Mouse (Mus musculus) megakaryocyte-erythroid progenitor cell, adult 5-6 weeks (primary cell): ENCODE data around the gene Soga1. TPM values are rescaled to one million over a fixed set of nuclear protein-coding genes. Genes with fewer than 3 reads are reported as not detected.

ENCODE experiments used
- ATAC-seq: replicated peaks from 2 replicates; pipeline ENCODE4 v1.8.0; 2016; ENCODE audit warnings: mild to moderate bottlenecking, inconsistent platforms; ENCODE audit not compliant: severe bottlenecking, poor library complexity, low FRiP score, low TSS enrichment
- total RNA-seq, 2 experiments: library from RNA; stranded (forward) in 1 of 2; stranded (reverse) in 1 of 2; fragments of 200-1000, 215-1000 nt in 1 of 2; fragments of >200 nt in 1 of 2; fragmentation: Nextera tagmentation in 1 of 2; gene quantifications; 2 replicates each; pipeline ENCODE4 v1.2.3; 2014 to 2017

The Soga1 gene
- total RNA-seq, 2 experiments from 2014 or later = 8.6 to 11.7 TPM

DNA sequence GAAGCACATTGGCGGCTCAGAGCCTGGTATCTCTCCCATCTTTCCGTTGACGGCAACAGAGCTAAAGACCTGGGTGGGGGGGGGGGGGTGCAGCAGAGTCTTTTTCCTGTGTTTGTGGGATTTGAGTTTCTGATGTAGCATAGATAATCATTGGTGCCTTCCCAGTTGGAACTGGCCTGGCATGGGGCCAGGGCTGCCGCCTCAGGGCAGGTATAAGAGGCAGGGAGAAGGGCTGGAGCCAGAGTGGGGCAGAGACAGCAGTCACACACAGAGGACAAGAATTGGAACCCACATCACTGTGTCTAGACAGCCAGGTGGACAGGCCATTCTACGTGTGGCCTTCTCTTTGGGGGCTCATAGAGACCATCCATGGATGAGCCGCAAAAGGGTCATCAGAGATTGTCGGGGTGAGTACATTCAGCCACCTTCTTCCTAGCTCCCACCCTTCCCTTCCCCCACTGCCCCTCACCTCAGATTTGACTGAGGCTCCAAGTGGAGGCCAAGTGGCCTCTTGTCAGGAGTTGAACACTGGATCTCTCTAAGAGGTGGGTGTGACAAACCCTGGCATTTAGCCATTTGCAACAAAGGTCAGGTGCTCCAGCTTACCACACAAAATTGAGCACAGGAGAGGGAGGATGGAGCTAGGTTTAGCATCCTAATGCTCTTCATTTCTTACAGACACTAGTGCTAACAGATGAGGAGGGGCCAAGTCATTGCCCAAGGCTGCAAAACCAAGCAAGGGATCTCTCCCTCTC is 6.0 kb upstream of the Soga1 start:
- no peak for ATAC-seq

DNA sequence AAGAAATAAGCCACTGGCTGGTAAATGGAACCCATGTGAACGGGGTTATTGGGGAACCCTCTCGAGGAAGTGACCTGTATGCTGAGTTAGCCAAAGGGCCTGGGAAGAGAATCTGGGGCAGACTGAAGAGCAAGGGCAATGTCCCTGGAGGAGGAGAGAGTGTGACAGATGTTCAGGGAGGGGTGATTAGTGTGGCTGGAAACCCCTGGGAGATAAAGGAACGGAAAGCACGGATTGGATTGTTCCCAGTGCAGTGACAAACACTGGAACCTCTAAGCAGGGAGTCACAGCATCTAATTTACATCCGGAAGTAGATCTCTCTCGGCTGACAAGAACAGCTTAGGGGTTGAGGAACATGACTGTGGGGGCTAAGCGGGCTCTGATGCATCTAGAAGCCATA is 2.9 kb upstream of the Soga1 start:
- no peak for ATAC-seq

DNA sequence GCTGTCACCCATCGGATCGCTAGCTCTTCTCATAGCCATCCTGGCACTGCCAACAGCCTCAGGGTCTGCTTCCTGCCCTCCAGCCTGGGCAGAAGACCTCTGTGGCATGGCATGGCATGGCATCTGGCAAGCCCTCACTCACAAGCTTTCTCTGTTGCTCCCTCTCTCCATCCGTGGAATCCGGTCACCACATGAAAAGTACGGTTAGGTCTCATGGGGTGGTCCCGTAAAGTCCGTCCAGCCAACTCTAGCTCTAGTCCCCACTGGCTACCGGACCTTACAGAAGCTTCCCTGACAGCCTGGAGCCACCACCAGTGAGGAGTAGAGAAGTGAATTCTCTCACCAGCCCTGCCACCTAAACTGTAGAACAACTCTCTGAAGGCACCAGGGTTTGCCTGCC is 2.3 kb upstream of the Soga1 start:
- no peak for ATAC-seq

DNA sequence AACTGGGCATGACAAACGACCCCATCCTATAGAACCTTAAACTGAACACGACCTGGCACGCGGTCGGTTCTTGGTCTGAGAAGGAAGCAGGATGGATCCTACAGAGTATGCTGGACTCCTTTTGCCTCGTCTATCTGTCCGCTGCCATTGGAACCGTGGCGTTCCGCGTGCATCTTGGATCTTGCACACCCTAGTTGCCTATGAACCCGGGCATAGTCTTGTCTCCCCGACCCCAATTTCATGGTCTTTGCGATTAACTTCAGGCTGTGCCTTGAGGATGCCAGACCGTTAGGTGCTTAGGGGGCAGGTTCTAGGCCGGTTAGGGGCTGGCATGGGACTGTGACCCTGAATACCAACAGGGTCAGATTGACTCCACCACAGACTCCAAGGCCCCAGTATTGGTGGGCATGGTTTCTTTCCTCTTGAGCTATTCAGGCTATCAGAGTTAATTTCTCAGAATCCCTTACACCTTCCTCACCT is 687 bp upstream of the Soga1 start:
- ATAC-seq = no peak

DNA sequence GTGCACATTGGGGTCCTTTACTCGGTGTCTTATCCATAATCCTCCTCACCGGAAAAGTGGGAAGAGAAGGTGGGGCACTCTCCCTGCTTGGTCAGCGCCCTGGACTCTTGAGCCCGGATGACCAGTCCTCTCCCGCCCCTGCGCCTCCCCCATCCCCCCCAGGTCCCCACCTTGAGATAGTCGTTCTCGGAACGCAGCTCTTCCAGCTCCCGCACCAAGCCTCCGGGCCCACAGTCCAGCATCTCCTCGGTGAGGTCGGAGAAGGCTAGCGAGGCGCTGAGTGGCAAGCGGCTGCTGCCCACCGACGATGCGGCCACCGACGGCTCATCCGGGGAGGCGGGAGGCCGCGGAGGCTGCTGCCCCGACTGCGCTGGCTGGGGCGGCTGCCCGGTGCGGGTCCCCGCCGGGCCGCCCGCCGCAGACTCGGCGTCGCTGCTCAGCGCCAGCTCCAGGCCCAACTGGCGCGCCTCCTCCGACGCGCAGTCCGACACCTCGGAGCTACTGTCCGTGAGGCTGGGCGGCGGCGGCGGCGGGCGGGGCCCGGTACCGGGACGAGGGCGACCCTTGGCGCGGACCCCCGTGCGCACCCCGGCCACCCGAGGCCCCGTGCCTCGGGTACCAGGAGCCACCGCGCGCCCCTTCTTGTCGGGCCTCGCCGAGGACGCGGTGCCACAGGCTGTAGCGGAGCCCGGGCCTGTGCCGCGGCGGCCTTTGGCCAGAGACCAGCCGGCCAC is 828 bp downstream of the Soga1 start:
- ATAC-seq = no peak

DNA sequence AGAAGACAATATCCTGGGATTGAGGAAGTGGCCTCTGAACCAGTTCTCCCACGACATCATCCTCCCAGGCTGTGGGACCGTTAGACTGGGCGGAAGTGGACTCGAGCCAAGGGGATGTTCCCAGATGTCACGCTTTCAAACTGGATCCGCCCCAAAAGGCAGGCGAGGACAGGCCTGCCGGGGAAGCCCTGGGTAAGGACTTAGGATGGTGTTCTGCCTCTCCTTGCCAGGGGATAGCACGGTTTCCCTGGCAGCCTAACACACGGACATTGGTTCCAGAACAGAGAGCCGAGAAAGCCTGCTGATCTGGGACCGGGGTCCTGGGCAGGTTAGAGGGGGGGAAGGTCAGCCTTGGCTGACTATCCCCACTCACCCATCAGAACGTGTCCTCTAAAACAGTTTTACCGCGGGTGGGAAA is 1.4 kb downstream of the Soga1 start:
- ATAC-seq = 0 out of 2 replicates have a peak, but pooled peaks have one; percentile 29

DNA sequence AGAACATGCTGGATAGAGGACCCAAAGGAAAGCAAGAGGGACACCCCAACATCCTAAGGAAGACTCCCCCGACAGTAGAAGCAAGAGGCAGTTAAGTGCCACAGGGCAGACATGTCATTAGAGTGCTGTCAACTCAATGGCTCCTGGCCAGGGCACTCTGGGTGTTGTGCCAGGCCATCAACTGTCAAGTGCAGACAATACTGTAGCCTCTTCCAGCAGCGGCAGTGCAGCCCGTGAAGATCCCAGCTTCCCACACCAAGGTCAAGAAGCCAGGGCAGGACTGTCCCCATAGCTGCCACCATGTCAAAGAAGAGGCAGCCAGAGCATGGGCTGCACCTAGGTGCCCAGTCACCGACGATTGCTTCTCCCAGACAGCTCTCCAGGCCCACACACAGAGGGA is 1.9 kb downstream of the Soga1 start:
- peak; percentile 39; the same call in 1 of the 2 replicates for ATAC-seq

DNA sequence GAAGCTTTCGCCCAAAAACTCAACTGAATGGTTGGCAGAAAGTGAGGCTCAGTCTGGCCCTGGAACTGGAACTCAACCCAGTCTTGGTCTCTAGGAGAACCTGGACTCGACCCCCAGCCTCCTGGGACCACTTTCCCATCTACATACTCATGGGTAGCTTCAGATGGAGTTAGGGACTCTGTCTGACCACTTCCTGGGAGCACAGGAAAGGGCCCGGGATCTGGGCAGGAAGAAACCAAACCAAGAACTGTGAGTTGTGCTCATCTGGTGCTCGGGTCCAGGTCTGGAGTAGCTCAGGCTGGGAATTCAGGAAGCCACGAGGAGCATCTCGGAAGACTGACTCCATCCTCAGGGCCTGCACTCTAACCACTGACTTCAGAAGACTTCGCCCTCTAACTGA is 2.5 kb downstream of the Soga1 start:
- ATAC-seq = no peak

DNA sequence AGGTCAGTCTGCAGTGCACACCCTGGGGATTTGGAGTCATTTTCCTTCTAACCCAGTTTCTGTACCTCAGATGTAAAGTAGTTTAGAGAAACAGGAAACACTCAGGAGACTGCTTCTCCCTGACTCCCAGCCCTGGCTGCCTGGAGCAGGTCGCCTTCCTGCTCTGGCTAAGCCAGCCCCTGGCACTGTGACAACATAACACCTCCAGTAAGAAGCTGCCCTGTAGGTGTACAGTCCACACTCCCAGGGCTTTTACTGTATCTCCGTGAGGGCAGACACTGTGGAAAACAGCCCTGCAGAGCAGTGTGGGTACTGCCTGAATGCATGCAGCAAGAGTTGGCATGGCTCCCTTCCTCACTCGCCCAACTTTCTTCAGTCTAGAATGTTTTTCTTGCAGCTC is 3.4 kb downstream of the Soga1 start:
- ATAC-seq = peak; percentile 11; the same call in 1 of the 2 replicates

DNA sequence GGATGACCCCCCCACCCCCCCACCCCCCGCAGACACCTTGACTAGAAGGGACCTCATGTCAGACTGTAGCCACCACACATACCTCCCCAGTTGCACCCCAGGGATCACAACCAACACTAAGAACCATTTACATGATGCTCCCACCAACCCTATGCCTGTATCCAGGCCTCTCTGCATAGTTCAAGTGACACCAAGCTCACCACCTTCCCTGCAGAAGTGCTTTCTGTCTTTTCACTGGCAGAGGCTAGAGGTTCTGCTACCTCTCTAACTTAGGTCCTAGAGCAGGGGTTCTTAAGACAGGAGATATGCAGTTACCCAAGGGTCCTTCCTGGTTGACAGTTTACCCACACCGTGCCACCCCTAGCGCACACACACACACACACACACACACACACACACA is 3.8 kb downstream of the Soga1 start:
- ATAC-seq = no peak

DNA sequence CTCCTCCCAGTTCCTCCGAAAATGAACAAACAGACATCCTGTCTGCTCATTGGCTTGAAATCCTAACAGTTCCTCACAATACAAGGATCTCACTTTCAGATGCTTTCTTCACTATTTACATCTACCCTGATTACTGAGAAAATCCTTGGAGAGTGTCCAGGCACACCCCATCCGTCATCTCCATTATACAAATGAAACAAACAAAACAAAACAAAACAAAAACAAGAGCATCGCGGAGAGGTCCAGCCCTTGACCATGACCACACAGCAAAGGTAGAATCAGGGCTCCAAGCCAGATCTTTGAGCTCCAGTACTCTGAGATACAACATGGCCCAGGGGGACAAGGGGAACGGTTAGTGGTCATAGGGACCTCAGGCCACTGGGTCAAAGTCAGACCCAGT is 4.3 kb downstream of the Soga1 start:
- ATAC-seq = no peak

DNA sequence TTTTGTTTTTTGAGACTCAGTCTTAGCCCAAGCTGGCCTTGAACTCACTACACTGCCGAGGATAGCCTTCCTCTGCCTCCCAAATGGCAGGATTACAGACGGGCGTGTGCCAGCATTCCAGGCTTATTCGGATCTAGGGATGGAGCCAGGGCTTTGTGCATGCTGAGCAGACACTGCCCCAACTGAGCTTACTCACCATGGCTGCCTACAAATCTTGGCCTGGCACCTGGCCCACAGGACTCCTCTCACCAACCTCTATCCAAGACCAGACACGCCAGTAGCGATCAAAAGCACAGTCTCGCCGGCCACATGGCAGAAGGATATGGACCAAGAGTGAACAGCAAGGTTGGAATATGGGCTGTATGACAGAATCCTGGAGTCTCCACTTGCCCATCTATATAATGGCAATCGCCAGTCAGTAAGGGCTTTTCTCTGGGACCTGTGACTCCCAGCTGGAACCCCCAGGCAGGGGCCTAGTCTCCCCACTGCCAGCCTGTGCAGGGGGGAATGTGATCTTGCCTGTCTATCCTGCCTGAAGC is 4.8 kb downstream of the Soga1 start:
- no peak for ATAC-seq

DNA sequence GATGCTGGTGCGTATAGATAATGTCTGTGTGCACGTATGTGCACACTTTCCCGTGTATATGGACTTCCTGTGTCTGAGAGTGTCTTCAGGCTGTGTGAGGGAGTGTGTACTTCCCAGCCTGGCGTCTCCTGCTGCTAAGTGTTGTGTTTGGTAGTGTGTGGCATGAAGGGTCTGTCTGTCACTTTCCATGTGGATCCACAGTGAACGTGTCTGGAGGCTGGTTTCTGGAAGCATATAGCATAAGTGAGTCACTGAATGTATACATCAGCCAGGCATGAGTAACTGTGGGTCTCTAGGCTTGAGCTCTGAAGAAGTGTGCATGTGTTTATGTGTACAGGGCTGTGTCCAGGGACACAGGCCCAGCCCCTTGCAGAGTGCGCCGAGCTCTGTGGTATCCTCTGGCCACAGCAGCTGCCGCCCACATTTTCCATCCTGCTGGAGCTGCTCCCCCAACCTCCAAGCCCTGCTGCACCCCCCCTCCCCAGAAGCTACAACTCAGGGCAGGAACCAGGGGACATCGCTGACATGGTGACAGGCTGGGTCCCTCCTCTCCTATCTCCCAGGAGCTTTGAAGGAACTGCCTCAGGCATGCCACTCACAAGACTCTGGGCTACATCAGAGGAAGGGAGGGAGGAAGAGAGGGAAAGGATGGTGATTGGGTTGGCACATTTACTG is 5.5 kb downstream of the Soga1 start:
- no peak for ATAC-seq

DNA sequence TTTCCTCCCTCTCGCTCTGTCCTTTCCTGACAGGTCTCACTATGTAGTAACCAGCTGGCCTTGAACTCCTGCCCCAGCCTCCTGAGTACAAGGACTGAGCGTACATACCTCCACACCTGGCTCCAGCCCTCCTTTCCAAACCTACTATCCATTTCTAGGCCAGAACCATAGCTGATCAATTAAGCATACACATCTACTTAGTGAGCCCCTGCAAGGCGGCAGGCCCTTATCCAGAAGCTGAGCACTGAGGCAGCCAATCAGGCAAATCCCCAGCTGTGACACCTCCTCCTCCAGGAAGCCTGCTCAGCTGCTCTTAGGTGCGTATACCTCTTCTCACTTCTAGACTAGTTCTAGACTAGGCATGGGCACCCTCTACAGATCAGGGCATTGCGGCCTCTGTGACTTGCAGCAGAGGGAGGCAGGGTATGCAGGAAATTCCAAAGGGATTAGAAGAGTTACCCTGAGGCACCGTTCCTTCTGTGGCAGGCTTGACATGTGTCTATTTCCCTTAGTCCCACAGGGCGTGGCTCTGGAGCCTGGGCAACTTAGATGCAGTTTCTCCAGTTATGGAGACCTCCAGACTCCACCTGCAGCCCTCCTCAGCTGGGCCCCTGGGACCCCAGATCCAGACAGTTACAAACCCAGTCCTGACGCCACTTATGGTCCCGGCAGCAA is 6.6 kb downstream of the Soga1 start:
- ATAC-seq = no peak

DNA sequence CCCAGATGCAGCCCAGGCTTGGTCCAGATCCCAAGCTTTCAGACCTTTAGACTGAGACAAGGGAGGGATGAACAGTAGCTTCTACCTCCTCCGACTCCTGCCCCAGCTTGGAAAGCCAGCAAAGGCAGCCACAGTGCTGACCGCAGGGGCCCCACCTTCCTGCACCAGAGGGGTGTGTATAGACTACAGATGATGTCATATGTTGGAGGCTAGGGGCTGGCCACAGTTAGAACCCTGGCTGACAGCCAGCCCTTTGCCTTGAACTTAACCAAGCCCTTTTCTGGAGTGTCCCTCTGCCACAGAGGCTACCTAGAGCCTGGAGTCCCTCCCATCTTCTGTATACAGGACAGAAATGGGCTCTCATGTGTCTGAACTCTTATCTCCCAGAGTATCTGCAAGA is 7.5 kb downstream of the Soga1 start:
- ATAC-seq = peak; percentile 79

DNA sequence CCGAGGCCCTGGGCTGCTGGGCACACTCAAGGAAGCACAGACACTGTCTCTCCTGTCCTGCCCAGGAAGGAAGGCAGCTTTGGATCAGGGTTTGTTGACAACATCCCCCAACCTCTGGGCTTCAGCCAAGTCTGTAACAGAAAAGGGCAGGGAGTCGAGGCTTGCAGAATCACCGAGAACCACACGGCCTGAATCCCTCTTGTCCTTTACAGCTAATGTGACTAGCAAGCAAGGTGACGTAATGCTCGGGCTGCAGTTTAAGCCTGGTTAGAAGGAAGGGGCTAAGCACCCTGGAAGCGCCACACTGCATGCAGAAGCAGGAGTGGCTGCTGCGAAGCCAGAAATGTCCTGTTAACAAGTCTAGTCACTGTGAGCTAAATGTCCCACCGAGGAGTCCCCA is 8.7 kb downstream of the Soga1 start:
- ATAC-seq = no peak

DNA sequence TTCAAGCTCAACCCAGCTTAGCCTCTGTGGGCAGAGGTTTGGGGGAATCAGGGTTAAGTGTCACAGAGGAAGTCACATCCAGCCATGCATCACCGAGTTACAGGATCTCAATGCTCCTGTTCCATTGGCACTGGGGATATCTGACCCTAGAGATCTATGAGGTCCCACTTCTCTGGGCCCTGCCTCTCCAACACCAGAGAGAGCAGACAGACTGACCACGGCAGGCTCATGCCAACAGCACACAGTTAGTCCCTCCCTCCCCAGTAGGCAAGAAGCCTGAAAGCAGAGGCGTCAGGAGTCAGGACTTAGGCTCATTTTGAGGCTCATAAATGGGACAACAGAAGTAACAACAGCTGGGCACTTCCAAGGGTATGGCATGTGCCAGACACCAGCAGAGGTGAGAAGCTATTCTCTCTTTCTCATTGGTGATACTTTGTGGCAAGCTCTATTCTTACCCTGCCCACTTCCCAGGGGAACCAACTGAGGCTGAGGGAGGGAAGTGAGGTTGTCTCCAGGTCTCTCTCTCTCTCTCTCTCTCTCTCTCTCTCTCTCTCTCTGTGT is 9.2 kb downstream of the Soga1 start:
- no peak for ATAC-seq

DNA sequence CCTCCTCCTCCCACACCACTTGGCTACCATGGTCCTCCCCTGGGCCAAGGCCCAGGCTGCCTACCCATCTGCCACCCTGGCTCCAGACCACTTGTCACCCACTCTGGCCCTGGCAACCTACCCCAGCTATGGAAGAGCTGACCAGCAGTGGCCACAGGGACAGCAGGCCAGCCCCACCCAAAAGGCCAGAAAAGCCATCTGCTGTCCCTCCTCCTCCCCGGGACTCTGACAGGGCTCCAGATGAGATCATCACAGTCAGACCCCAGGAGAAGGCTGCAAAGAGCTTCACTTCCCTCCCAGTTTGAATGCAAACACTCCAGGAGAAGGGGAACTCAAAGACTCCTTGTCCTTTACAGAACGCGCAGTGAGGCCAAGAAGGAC is 9.7 kb downstream of the Soga1 start:
- ATAC-seq = no peak

DNA sequence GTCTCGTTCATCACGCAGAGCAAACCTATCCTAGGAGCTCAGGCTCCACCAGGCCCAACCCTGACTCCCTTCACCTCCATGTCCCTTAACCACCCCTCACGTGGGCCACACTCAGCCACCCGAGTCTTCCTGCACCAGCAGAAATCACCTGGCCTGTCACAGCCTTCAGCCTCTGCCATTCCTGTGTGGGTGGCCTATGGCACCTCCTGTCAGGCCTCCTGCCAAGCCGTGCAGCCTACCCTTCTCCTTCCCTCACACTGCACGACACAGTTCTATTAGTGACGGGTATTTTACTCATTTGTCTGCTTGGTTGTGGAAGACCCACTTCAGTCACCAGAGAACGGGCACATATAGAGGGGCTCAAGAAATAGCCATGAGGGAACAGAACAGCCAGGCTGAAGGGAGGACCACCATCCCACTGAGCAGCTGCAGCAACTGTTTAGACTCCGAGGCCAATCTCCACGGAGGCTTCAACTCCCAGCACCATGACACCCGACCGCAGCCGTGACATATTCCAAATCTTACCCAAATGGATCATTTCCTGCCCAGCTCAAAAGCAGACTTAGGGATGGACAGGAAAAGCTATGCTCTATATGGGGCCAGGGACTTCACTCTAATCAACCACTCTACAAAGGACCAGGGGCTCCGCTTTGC is 10.2 kb downstream of the Soga1 start:
- ATAC-seq = no peak
